Mouse (Mus musculus) hindlimb bud, embryonic 11.5 days (tissue): ENCODE measurements around the gene Pdia5.

Experiments
- DNase-seq: peaks from one replicate; pipeline ENCODE4 v3.0.0-alpha.2; 2012; ENCODE audit warnings: low read depth, low spot score; ENCODE audit errors: extremely low spot score

Pdia5 gene

GRCm38 (mm10) chr16:35485711-35486110 is 5.0 kb downstream of the Pdia5 start:
- no peak for DNase-seq

GRCm38 (mm10) chr16:35484526-35485233 is 6.0 kb downstream of the Pdia5 start:
- no peak for DNase-seq

- no peak for DNase-seq
Observed at GRCm38 (mm10) chr16:35484105-35484504, 6.6 kb downstream of the Pdia5 start.

GRCm38 (mm10) chr16:35479301-35479700 is 11.4 kb downstream of the Pdia5 start:
- no peak for DNase-seq

- no peak for DNase-seq
Observed at GRCm38 (mm10) chr16:35477273-35477672, 13.4 kb downstream of the Pdia5 start.

GRCm38 (mm10) chr16:35472569-35473275 is 18.0 kb downstream of the Pdia5 start:
- DNase-seq, result no peak

- no peak for DNase-seq
Observed at GRCm38 (mm10) chr16:35471841-35472568, 18.7 kb downstream of the Pdia5 start.

- no peak for DNase-seq
Observed at GRCm38 (mm10) chr16:35470983-35471382, 19.7 kb downstream of the Pdia5 start.

GRCm38 (mm10) chr16:35470096-35470495 is 20.6 kb downstream of the Pdia5 start:
- no peak for DNase-seq

GRCm38 (mm10) chr16:35469016-35469415 is 21.7 kb downstream of the Pdia5 start:
- DNase-seq, result no peak

GRCm38 (mm10) chr16:35467044-35467443 is 23.6 kb downstream of the Pdia5 start:
- no peak for DNase-seq

- no peak for DNase-seq
Observed at GRCm38 (mm10) chr16:35465808-35466351, 24.8 kb downstream of the Pdia5 start.

- DNase-seq, result no peak
Observed at GRCm38 (mm10) chr16:35464686-35465308, 25.9 kb downstream of the Pdia5 start.

GRCm38 (mm10) chr16:35463708-35464107 is 27.0 kb downstream of the Pdia5 start:
- DNase-seq, result no peak

GRCm38 (mm10) chr16:35462955-35463354 is 27.7 kb downstream of the Pdia5 start:
- DNase-seq, result no peak

GRCm38 (mm10) chr16:35459584-35459983 is 31.1 kb downstream of the Pdia5 start:
- no peak for DNase-seq

- no peak for DNase-seq
Observed at GRCm38 (mm10) chr16:35458297-35458696, 32.4 kb downstream of the Pdia5 start.

- no peak for DNase-seq
Observed at GRCm38 (mm10) chr16:35457488-35457887, 33.2 kb downstream of the Pdia5 start.

- no peak for DNase-seq
Observed at GRCm38 (mm10) chr16:35457011-35457419, 33.7 kb downstream of the Pdia5 start.

- no peak for DNase-seq
Observed at GRCm38 (mm10) chr16:35456305-35456704, 34.4 kb downstream of the Pdia5 start.

- no peak for DNase-seq
Observed at GRCm38 (mm10) chr16:35455822-35456221, 34.9 kb downstream of the Pdia5 start.
